Mouse (Mus musculus): ENCODE measurements around the gene Fbxo46. TPM values are rescaled to one million over a fixed set of nuclear protein-coding genes. Genes with fewer than 3 reads are reported as not detected.

The Fbxo46 gene
- total and polyA plus RNA-seq, 3 experiments = 10.1 to 13.7 TPM; not detected in 1

DNA sequence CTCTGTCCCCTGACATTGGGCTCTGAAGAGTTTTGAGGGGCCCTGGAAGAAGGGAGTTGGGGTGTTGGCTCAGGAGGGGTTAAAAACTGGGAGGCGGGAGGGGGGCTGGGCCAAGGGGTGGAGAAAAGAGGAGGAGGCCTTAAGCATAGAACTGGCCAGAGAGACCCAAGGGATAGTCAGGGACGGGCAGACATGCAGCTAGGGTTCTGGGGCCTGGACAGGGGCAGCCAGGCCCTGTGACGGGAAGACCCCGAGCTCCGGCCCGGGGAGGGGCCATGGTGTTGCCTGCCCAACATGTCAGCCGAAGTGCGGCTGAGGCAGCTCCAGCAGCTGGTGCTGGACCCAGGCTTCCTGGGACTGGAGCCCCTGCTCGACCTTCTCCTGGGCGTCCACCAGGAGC, 36.0 kb upstream of the Fbxo46 start, which contains the start of gene Dmpk:
Dmpk (plus strand) TSS at position 149 of the 400 bp plus-strand sequence.
- H3K79me2 ChIP-seq (ENCODE audit: control insufficient read depth, insufficient read depth, low read length, poor library complexity) = no peaks in the 10 kb centered on the region; the same call in 1 of the 2 replicates
- DNase-seq (ENCODE audit: low read depth, low spot score) = no peak
- H3K36me3 ChIP-seq (ENCODE audit: control insufficient read depth in 1 of 2, insufficient read depth in 2 of 2, low read length in 2 of 2) = peaks cover 0 to 8% of the 10 kb centered on the region in 2 experiments; a peak in 2 of 4 replicates
- TF ChIP-seq POLR2AphosphoS2 (IDR thresholded peaks at IDR 0.05; ENCODE audit: low read length) (no peak), ZC3H11A (IDR thresholded peaks at IDR 0.05; ENCODE audit: low read depth, low read length) (no peak), POLR2AphosphoS5 (IDR thresholded peaks at IDR 0.05; ENCODE audit: borderline replicate concordance, low read depth, low read length) (no peak), MXI1 (IDR thresholded peaks at IDR 0.05; ENCODE audit: low read depth, low read length) (no peak), UBTF (IDR thresholded peaks at IDR 0.05; ENCODE audit: borderline replicate concordance, insufficient read depth, low read depth, low read length) (no peak), ZNF384 (IDR thresholded peaks at IDR 0.05; ENCODE audit: low read depth, low read length) (no peak), MAZ (IDR thresholded peaks at IDR 0.05; ENCODE audit: low read depth, low read length) (no peak), JUND (IDR thresholded peaks at IDR 0.05; ENCODE audit: low read depth, low read length) (no peak), TCF12 (IDR thresholded peaks at IDR 0.05; ENCODE audit: low read depth, low read length) (no peak), KAT2A (conservative IDR thresholded peaks at IDR 0.05; ENCODE audit: low read depth, low read length) (no peak), ETS1 (IDR thresholded peaks at IDR 0.05; ENCODE audit: low read depth, low read length) (no peak), GATA1 (IDR thresholded peaks at IDR 0.05; ENCODE audit: low read depth, low read length) (no peak), CHD1 (IDR thresholded peaks at IDR 0.05; ENCODE audit: low read depth, low read length) (no peak), HCFC1 (IDR thresholded peaks at IDR 0.05; ENCODE audit: low read depth, low read length) (no peak), ELF1 (IDR thresholded peaks at IDR 0.05; ENCODE audit: low read depth, low read length) (no peak), GABPA (IDR thresholded peaks at IDR 0.05; ENCODE audit: low read depth, low read length) (no peak)
- no peak within 1 kb of the TSS for H3K27ac ChIP-seq (ENCODE audit: control insufficient read depth, low read depth, low read length)
- H3K9me3 ChIP-seq (replicated peaks; ENCODE audit: insufficient read depth, low read length) = no peaks in the 10 kb centered on the region
- H3K27me3 ChIP-seq (ENCODE audit: control insufficient read depth in 1 of 2, insufficient read depth in 2 of 2, low read length in 2 of 2) = no peaks in the 10 kb centered on the region
- no peak within 1 kb of the TSS for H3K9ac ChIP-seq (ENCODE audit: control insufficient read depth, low read depth, low read length, poor library complexity, severe bottlenecking)
- H3K4me1 ChIP-seq (ENCODE audit: control insufficient read depth in 1 of 2, insufficient read depth in 2 of 2, low read length in 2 of 2) = peaks cover 5 to 14% of the 10 kb centered on the region in 2 experiments
- H3K4me3 ChIP-seq (ENCODE audit: control insufficient read depth in 1 of 2, insufficient read depth in 1 of 2, low read depth in 2 of 2, low read length in 2 of 2) = no peak within 1 kb of the TSS

DNA sequence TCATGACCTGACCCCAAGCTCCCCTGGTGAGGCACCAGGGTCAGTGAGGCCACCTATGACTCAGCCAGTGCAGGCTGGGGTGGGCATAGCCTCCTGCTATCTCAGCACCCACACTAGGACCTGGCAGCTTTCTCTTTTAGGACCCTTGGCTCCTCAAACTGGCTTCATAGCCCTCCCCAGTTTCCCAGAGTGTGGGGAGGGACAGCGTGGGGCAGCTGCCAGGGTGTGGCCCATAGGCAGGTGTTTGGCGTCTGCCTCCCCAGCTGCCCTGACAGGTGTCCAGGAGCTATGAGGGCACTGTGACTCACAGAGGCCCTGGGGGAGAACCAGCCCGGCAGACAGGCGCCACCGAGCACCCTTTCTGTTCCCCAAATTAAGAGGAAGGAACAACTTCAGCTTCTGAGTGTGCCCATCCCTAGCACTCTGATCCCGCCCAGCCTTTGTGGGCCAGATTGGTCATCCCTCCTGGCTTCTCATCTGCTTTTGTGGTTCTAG, 35.3 kb upstream of the Fbxo46 start:
- Histone ChIP-seq H3K9me3 (replicated peaks; ENCODE audit: insufficient read depth, low read length) (no peaks in the 10 kb centered on the region), H3K79me2 (ENCODE audit: control insufficient read depth, insufficient read depth, low read length, poor library complexity) (no peaks in the 10 kb centered on the region), H3K27ac (ENCODE audit: control insufficient read depth, low read depth, low read length) (no peak overlapping the region), H3K4me3 (ENCODE audit: control insufficient read depth in 1 of 2, insufficient read depth in 1 of 2, low read depth in 2 of 2, low read length in 2 of 2) (no peak overlapping the region), H3K27me3 (ENCODE audit: control insufficient read depth in 1 of 2, insufficient read depth in 2 of 2, low read length in 2 of 2) (no peaks in the 10 kb centered on the region), H3K9ac (ENCODE audit: control insufficient read depth, low read depth, low read length, poor library complexity, severe bottlenecking) (no peak overlapping the region), H3K4me1 (ENCODE audit: control insufficient read depth in 1 of 2, insufficient read depth in 2 of 2, low read length in 2 of 2) (peaks cover 5 to 14% of the 10 kb centered on the region in 2 experiments), H3K36me3 (ENCODE audit: control insufficient read depth in 1 of 2, insufficient read depth in 2 of 2, low read length in 2 of 2) (peaks cover 0 to 8% of the 10 kb centered on the region in 2 experiments; a peak in 2 of 4 replicates)
- DNase-seq (ENCODE audit: low read depth, low spot score) = peak; percentile 57
- TF ChIP-seq ZC3H11A (IDR thresholded peaks at IDR 0.05; ENCODE audit: low read depth, low read length) (no peak), TCF12 (IDR thresholded peaks at IDR 0.05; ENCODE audit: low read depth, low read length) (0 out of 2 replicates have a peak, but pooled peaks have one; percentile 16)
